ENCODE assay signal across 11 mouse cellular contexts in genomic region chr2:153914151-153914550, GRCm38 (mm10). TPM values are rescaled to one million over a fixed set of nuclear protein-coding genes. Genes with fewer than 3 reads are reported as not detected.
DNase-seq lines count a peak whose midpoint lies in the region; ATAC-seq and TF ChIP-seq lines count a peak whose summit lies in the region.
"Had no signal": no experiment of that assay in that cellular context is flagged by ENCODE, and none has a peak within 500 bp of the region (broad histone marks: within the 10 kb centered on the region; RNA-seq: fewer than 3 reads in every experiment).

No protein-coding gene starts in this region.

- no peak overlapping the region for H3K4me3 ChIP-seq in stomach, postnatal 0 days (ENCODE audit: low read depth, low read length)
- no peak overlapping the region for H3K4me3 ChIP-seq in liver, embryonic 12.5 days
- no peak overlapping the region for H3K4me3 ChIP-seq in neural tube, embryonic 15.5 days (replicated peaks)
- H3K4me3 ChIP-seq: limb, embryonic 12.5 days had no signal

- H3K4me2 ChIP-seq in stomach, postnatal 0 days (replicated peaks; ENCODE audit: low read depth) = no peak overlapping the region
- H3K4me2 ChIP-seq in liver, embryonic 12.5 days = no peak overlapping the region
- no peak overlapping the region for H3K4me2 ChIP-seq in neural tube, embryonic 15.5 days
- H3K4me2 ChIP-seq: limb, embryonic 12.5 days had no signal

- no peak overlapping the region for H3K27ac ChIP-seq in stomach, postnatal 0 days (replicated peaks)
- H3K27ac ChIP-seq in liver, embryonic 12.5 days = no peak overlapping the region
- H3K27ac ChIP-seq in neural tube, embryonic 15.5 days (replicated peaks) = no peak overlapping the region
- H3K27ac ChIP-seq: limb, embryonic 12.5 days had no signal

- no peaks in the 10 kb centered on the region for H3K9me3 ChIP-seq in stomach, postnatal 0 days (ENCODE audit: control insufficient read depth, low read length)
- H3K9me3 ChIP-seq in liver, embryonic 12.5 days (replicated peaks) = no peaks in the 10 kb centered on the region
- H3K9me3 ChIP-seq in neural tube, embryonic 15.5 days (replicated peaks) = no peaks in the 10 kb centered on the region
- H3K9me3 ChIP-seq: limb, embryonic 12.5 days had no signal

- no peak for TF ChIP-seq CTCF in stomach, postnatal 0 days (IDR thresholded peaks at IDR 0.05; ENCODE audit: low read depth)

- TF ChIP-seq EP300 in stomach, postnatal 0 days (optimal IDR thresholded peaks at IDR 0.05) = no peak

- H3K4me1 ChIP-seq in stomach, postnatal 0 days (replicated peaks; ENCODE audit: control insufficient read depth, insufficient read depth) = no peaks in the 10 kb centered on the region
- H3K4me1 ChIP-seq in liver, embryonic 12.5 days = no peaks in the 10 kb centered on the region
- H3K4me1 ChIP-seq in neural tube, embryonic 15.5 days = 0 out of 2 replicates have a peak, but pooled peaks cover 3% of the 10 kb centered on the region
- H3K4me1 ChIP-seq: limb, embryonic 12.5 days had no signal

- no peaks in the 10 kb centered on the region for H3K36me3 ChIP-seq in stomach, postnatal 0 days (ENCODE audit: control insufficient read depth, insufficient read depth, low read length)
- H3K36me3 ChIP-seq in liver, embryonic 12.5 days = no peaks in the 10 kb centered on the region
- no peaks in the 10 kb centered on the region for H3K36me3 ChIP-seq in neural tube, embryonic 15.5 days
- H3K36me3 ChIP-seq: limb, embryonic 12.5 days had no signal

- no peaks in the 10 kb centered on the region for H3K27me3 ChIP-seq in stomach, postnatal 0 days (ENCODE audit: control insufficient read depth, insufficient read depth, low read length)
- no peaks in the 10 kb centered on the region for H3K27me3 ChIP-seq in liver, embryonic 12.5 days (replicated peaks)
- H3K27me3 ChIP-seq in neural tube, embryonic 15.5 days (replicated peaks) = no peaks in the 10 kb centered on the region
- H3K27me3 ChIP-seq: limb, embryonic 12.5 days had no signal

- DNase-seq in frontal cortex, postnatal 14 days (ENCODE audit: low spot score in 2 of 2) = no peak
- peak; percentile 73 for DNase-seq in 3134 (ENCODE audit: extremely low read depth, insufficient read length, low spot score)
- DNase-seq in adrenal gland, postnatal 4 days (ENCODE audit: low spot score in 2 of 2) = peak; percentile 36 to 49
- peak; percentile 16 to 24 for DNase-seq in layer of hippocampus, postnatal 14 days (ENCODE audit: low spot score in 2 of 2)
- DNase-seq in stomach, postnatal 0 days (ENCODE audit: low spot score) = no peak

- 49% methylated on average over 5 of the region's 5 CpGs for WGBS in stomach, postnatal 0 days
- WGBS in liver, embryonic 12.5 days (ENCODE audit: insufficient replicate concordance) = 60% methylated on average over 5 of the region's 5 CpGs
- WGBS in neural tube, embryonic 15.5 days = 69% methylated on average over 5 of the region's 5 CpGs

- no peak overlapping the region for H3K9ac ChIP-seq in stomach, postnatal 0 days (ENCODE audit: low read length)
- H3K9ac ChIP-seq in liver, embryonic 12.5 days = no peak overlapping the region
- H3K9ac ChIP-seq in neural tube, embryonic 15.5 days (replicated peaks) = no peak overlapping the region
- H3K9ac ChIP-seq: limb, embryonic 12.5 days had no signal

- peak; percentile 81 for ATAC-seq in frontal cortex, adult (ENCODE audit: low TSS enrichment)
- no peak for ATAC-seq in stomach, postnatal 0 days (ENCODE audit: low FRiP score, low TSS enrichment)
- ATAC-seq in liver, embryonic 12.5 days = no peak
- no peak for ATAC-seq in neural tube, embryonic 15.5 days (ENCODE audit: low FRiP score)

RNA-seq across cellular contexts. Expression of gene Bpifb3, which starts 3.9 kb away (rescaled TPM):
- not detected for total RNA-seq in adrenal gland, postnatal 4 days (2021)
- not detected for total RNA-seq in layer of hippocampus, postnatal 14 days (2021)
- polyA plus RNA-seq in stomach, postnatal 0 days (2015; fragmentation: Nextera tagmentation; extraction: Ambion mirVana) = 0.05 and 0.07 TPM in 2 replicates
- not detected in 2 replicates for polyA plus RNA-seq in liver, embryonic 12.5 days (2016; fragmentation: Nextera tagmentation; extraction: Ambion mirVana)
- not detected in 2 replicates for polyA plus RNA-seq in neural tube, embryonic 15.5 days (2015; fragmentation: Nextera tagmentation; extraction: Ambion mirVana)
- total RNA-seq: gastrocnemius, postnatal 4 days had no signal
- polyA plus RNA-seq: limb, embryonic 12.5 days; stomach, embryonic 14.5 days had no signal

RNA-seq across cellular contexts. Expression of gene Bpifb6, which starts 14.0 kb away (rescaled TPM):
- total RNA-seq in adrenal gland, postnatal 4 days (2021) = 1 to 10 TPM; 3.0 TPM
- total RNA-seq in layer of hippocampus, postnatal 14 days (2021) = not detected
- polyA plus RNA-seq in stomach, postnatal 0 days (2015; fragmentation: Nextera tagmentation; extraction: Ambion mirVana) = not detected in 2 replicates
- not detected in 2 replicates for polyA plus RNA-seq in liver, embryonic 12.5 days (2016; fragmentation: Nextera tagmentation; extraction: Ambion mirVana)
- polyA plus RNA-seq in neural tube, embryonic 15.5 days (2015; fragmentation: Nextera tagmentation; extraction: Ambion mirVana) = 0.12 TPM in 1 of 2 replicates, not detected in the other
- total RNA-seq: gastrocnemius, postnatal 4 days had no signal
- polyA plus RNA-seq: limb, embryonic 12.5 days; stomach, embryonic 14.5 days had no signal

RNA-seq across cellular contexts. Expression of gene Bpifb4, which starts 23.9 kb away (rescaled TPM):
- total RNA-seq in adrenal gland, postnatal 4 days (2021) = under 1 TPM in 1 of 2 experiments, not detected in 1; 0.20 TPM
- not detected for total RNA-seq in layer of hippocampus, postnatal 14 days (2021)
- polyA plus RNA-seq in stomach, postnatal 0 days (2015; fragmentation: Nextera tagmentation; extraction: Ambion mirVana) = 0.18 and 0.48 TPM in 2 replicates
- polyA plus RNA-seq in liver, embryonic 12.5 days (2016; fragmentation: Nextera tagmentation; extraction: Ambion mirVana) = 0.08 TPM in 1 of 2 replicates, not detected in the other
- polyA plus RNA-seq in neural tube, embryonic 15.5 days (2015; fragmentation: Nextera tagmentation; extraction: Ambion mirVana) = not detected in 2 replicates
- total RNA-seq: gastrocnemius, postnatal 4 days had no signal
- polyA plus RNA-seq: limb, embryonic 12.5 days; stomach, embryonic 14.5 days had no signal

RNA-seq across cellular contexts. Expression of gene Bpifb2, which starts 39.3 kb away (rescaled TPM):
- under 1 TPM in 1 of 2 experiments, not detected in 1; 0.17 TPM for total RNA-seq in adrenal gland, postnatal 4 days (2021)
- total RNA-seq in layer of hippocampus, postnatal 14 days (2021) = not detected
- polyA plus RNA-seq in stomach, postnatal 0 days (2015; fragmentation: Nextera tagmentation; extraction: Ambion mirVana) = not detected in 2 replicates
- not detected in 2 replicates for polyA plus RNA-seq in liver, embryonic 12.5 days (2016; fragmentation: Nextera tagmentation; extraction: Ambion mirVana)
- not detected in 2 replicates for polyA plus RNA-seq in neural tube, embryonic 15.5 days (2015; fragmentation: Nextera tagmentation; extraction: Ambion mirVana)
- total RNA-seq: gastrocnemius, postnatal 4 days had no signal
- polyA plus RNA-seq: limb, embryonic 12.5 days; stomach, embryonic 14.5 days had no signal

RNA-seq across cellular contexts. Expression of gene Sun5, which starts 43.3 kb away (rescaled TPM):
- total RNA-seq in adrenal gland, postnatal 4 days (2021) = not detected
- not detected for total RNA-seq in layer of hippocampus, postnatal 14 days (2021)
- polyA plus RNA-seq in stomach, postnatal 0 days (2015; fragmentation: Nextera tagmentation; extraction: Ambion mirVana) = not detected in 2 replicates
- not detected in 2 replicates for polyA plus RNA-seq in liver, embryonic 12.5 days (2016; fragmentation: Nextera tagmentation; extraction: Ambion mirVana)
- polyA plus RNA-seq in neural tube, embryonic 15.5 days (2015; fragmentation: Nextera tagmentation; extraction: Ambion mirVana) = not detected in 2 replicates
- total RNA-seq: gastrocnemius, postnatal 4 days had no signal
- polyA plus RNA-seq: limb, embryonic 12.5 days; stomach, embryonic 14.5 days had no signal

Comparison
In these comparisons a context has a peak if more than half of its experiments do, and no peak if none do; other contexts are left out.
1. DNase-seq: peak in 3134 (single experiment), adrenal gland, postnatal 4 days (2 of 2) and layer of hippocampus, postnatal 14 days (2 of 2); none in frontal cortex, postnatal 14 days (0 of 2) and stomach, postnatal 0 days (single experiment).